Mouse (Mus musculus): Measurements from ENCODE around the gene Noc2l. TPM values are rescaled to one million over a fixed set of nuclear protein-coding genes. Genes with fewer than 3 reads are reported as not detected.
A peak's percentile ranks its signal among the peaks of the same experiment; 100 is the strongest.

Noc2l gene
- polyA plus RNA-seq, 1 experiment from 2014 or later = 53.6 TPM

GRCm38 (mm10) chr4:156254361-156255077 is 18.7 kb downstream of the Noc2l start:
- WGBS = 2% methylated on average over 30 of the region's 30 CpGs
- Histone ChIP-seq H3K36me3 (ENCODE audit: control insufficient read depth, insufficient read depth, low read length) (no peaks in the 10 kb centered on the region), H3K27me3 (ENCODE audit: control insufficient read depth, insufficient read depth, low read length) (peaks cover 27% of the 10 kb centered on the region), H3K4me3 (replicated peaks; ENCODE audit: low read length) (peak overlapping the region; percentile 28), H3K4me1 (ENCODE audit: control insufficient read depth, insufficient read depth, low read length) (peaks cover 8% of the 10 kb centered on the region; the same call in 1 of the 2 replicates), H3K4me2 (ENCODE audit: low read depth, low read length) (peak overlapping the region; percentile 42; the same call in 1 of the 2 replicates), H3K9ac (ENCODE audit: low read length) (peak overlapping the region; percentile 52; the same call in 1 of the 2 replicates), H3K9me3 (replicated peaks; ENCODE audit: control insufficient read depth, low read length) (no peaks in the 10 kb centered on the region), H3K27ac (ENCODE audit: low read length) (no peak overlapping the region)
- peak; percentile 65; the same call in 1 of the 2 replicates for ATAC-seq (ENCODE audit: insufficient read depth, low FRiP score)

- H3K27me3 ChIP-seq (ENCODE audit: control insufficient read depth, insufficient read depth, low read length) = peaks cover 27% of the 10 kb centered on the region
- H3K4me1 ChIP-seq (ENCODE audit: control insufficient read depth, insufficient read depth, low read length) = peaks cover 8% of the 10 kb centered on the region; the same call in 1 of the 2 replicates
- H3K9ac ChIP-seq (ENCODE audit: low read length) = no peak within 1 kb of the TSS; the same call in 1 of the 2 replicates
- no peak; the same call in 1 of the 2 replicates for ATAC-seq (ENCODE audit: insufficient read depth, low FRiP score)
- H3K4me2 ChIP-seq (ENCODE audit: low read depth, low read length) = peak within 1 kb of the TSS; percentile 42; the same call in 1 of the 2 replicates
- WGBS = 9% methylated on average over 26 of the region's 26 CpGs
- no peak within 1 kb of the TSS for H3K27ac ChIP-seq (ENCODE audit: low read length)
- H3K36me3 ChIP-seq (ENCODE audit: control insufficient read depth, insufficient read depth, low read length) = no peaks in the 10 kb centered on the region
- H3K9me3 ChIP-seq (replicated peaks; ENCODE audit: control insufficient read depth, low read length) = no peaks in the 10 kb centered on the region
- peak within 1 kb of the TSS; percentile 28 for H3K4me3 ChIP-seq (replicated peaks; ENCODE audit: low read length)
Measured at GRCm38 (mm10) chr4:156255078-156255839, 19.4 kb downstream of the Noc2l start, which contains the start of gene Samd11. TSS of gene Samd11 (minus strand) at chr4:156255657.

Small RNAs within 50 kb of the gene (microRNA-seq; reads per million reads assigned to microRNA genes)
- gene Mir7658 = 2.5 reads per million, percentile 13 among the genes with 10 or more reads in this experiment

Other genes with a start within 250 kb of the Noc2l start
- 11.0 and 11.6 TPM in 2 replicates for gene B3galt6, start 243.4 kb upstream of the Noc2l start, polyA plus RNA-seq (2015; fragmentation: Nextera tagmentation; extraction: Ambion mirVana)
- gene Sdf4, start 243.1 kb upstream of the Noc2l start, polyA plus RNA-seq (2015; fragmentation: Nextera tagmentation; extraction: Ambion mirVana) = 165 and 166 TPM in 2 replicates
- 0.30 and 0.87 TPM in 2 replicates for gene Tnfrsf4, start 222.2 kb upstream of the Noc2l start, polyA plus RNA-seq (2015; fragmentation: Nextera tagmentation; extraction: Ambion mirVana)
- gene Tnfrsf18, start 209.8 kb upstream of the Noc2l start, polyA plus RNA-seq (2015; fragmentation: Nextera tagmentation; extraction: Ambion mirVana) = 2.4 and 3.1 TPM in 2 replicates
- 4.6 and 5.0 TPM in 2 replicates for gene Ttll10, start 176.6 kb upstream of the Noc2l start, polyA plus RNA-seq (2015; fragmentation: Nextera tagmentation; extraction: Ambion mirVana)
- gene 9430015G10Rik, start 126.0 kb upstream of the Noc2l start, polyA plus RNA-seq (2015; fragmentation: Nextera tagmentation; extraction: Ambion mirVana) = 26.8 and 32.3 TPM in 2 replicates
- gene Rnf223, start 105.5 kb upstream of the Noc2l start, polyA plus RNA-seq (2015; fragmentation: Nextera tagmentation; extraction: Ambion mirVana) = 1.1 and 1.9 TPM in 2 replicates
- gene Agrn, start 38.5 kb upstream of the Noc2l start, polyA plus RNA-seq (2015; fragmentation: Nextera tagmentation; extraction: Ambion mirVana) = 62.8 and 63.6 TPM in 2 replicates
- gene Isg15, start 35.2 kb upstream of the Noc2l start, polyA plus RNA-seq (2015; fragmentation: Nextera tagmentation; extraction: Ambion mirVana) = 1.4 and 2.3 TPM in 2 replicates
- gene AW011738, start 32.7 kb upstream of the Noc2l start, polyA plus RNA-seq (2015; fragmentation: Nextera tagmentation; extraction: Ambion mirVana) = 2.3 and 2.4 TPM in 2 replicates
- gene Perm1, start 20.1 kb upstream of the Noc2l start, polyA plus RNA-seq (2015; fragmentation: Nextera tagmentation; extraction: Ambion mirVana) = 3.6 and 5.4 TPM in 2 replicates
- 27.7 and 36.6 TPM in 2 replicates for gene Plekhn1, start 1.2 kb upstream of the Noc2l start, polyA plus RNA-seq (2015; fragmentation: Nextera tagmentation; extraction: Ambion mirVana)
- 1.3 and 1.4 TPM in 2 replicates for gene Samd11, start 19.6 kb downstream of the Noc2l start, polyA plus RNA-seq (2015; fragmentation: Nextera tagmentation; extraction: Ambion mirVana)
- gene Vmn2r-ps159, start 95.1 kb downstream of the Noc2l start, polyA plus RNA-seq (2015; fragmentation: Nextera tagmentation; extraction: Ambion mirVana) = not detected in 2 replicates